Mouse (Mus musculus): Measurements from ENCODE around the gene Rnf212. TPM values are rescaled to one million over a fixed set of nuclear protein-coding genes. Genes with fewer than 3 reads are reported as not detected.

Rnf212 gene
- polyA plus RNA-seq, 1 experiment from 2014 or later = not detected

DNA sequence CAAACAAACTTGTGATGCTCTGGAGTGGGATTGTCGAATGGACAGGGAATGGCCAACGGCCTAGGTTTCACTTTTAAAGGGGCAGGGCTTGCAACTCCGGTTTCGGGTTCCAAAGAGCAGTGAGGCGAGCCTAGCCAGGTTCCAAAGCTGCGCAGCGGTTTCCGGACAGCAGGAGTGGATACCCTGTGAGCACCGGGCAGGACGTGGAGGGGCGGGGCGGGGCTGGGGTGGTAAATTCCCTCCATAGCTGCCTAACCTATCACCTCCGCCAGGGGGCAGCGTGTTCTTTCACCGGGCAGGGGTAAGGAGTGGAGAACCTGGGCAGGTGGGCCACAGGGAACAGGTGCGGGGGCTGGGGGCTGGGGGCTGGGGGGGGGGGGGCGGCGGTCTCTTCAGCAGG, 82.5 kb downstream of the Rnf212 start, which contains the start of gene Fgfrl1:
Gene Fgfrl1, plus strand, starts transcription at position 112 of the 400 bp plus-strand sequence.
- Histone ChIP-seq H3K4me2 (ENCODE audit: low read length) (peak within 1 kb of the TSS; percentile 98), H3K27me3 (replicated peaks; ENCODE audit: control insufficient read depth, insufficient read depth, low read length) (peaks cover 25% of the 10 kb centered on the region), H3K9me3 (ENCODE audit: control insufficient read depth, low read length) (no peaks in the 10 kb centered on the region), H3K27ac (ENCODE audit: low read depth, low read length) (no peak within 1 kb of the TSS), H3K9ac (ENCODE audit: low read depth, low read length) (no peak within 1 kb of the TSS; the same call in none of the 2 replicates), H3K4me1 (ENCODE audit: control insufficient read depth, insufficient read depth, low read depth, low read length) (peaks cover 18% of the 10 kb centered on the region), H3K4me3 (ENCODE audit: low read length) (peak within 1 kb of the TSS; percentile 90), H3K36me3 (ENCODE audit: control insufficient read depth, insufficient read depth, low read length) (no peaks in the 10 kb centered on the region)
- no peak for ATAC-seq
- WGBS = 4% methylated on average over 18 of the region's 18 CpGs

GRCm38 (mm10) chr5:108691152-108691551, 83.6 kb downstream of the Rnf212 start:
- H3K4me2 ChIP-seq (ENCODE audit: low read length) = no peak overlapping the region
- WGBS = 73% methylated on average over 4 of the region's 4 CpGs
- H3K36me3 ChIP-seq (ENCODE audit: control insufficient read depth, insufficient read depth, low read length) = no peaks in the 10 kb centered on the region
- H3K27ac ChIP-seq (ENCODE audit: low read depth, low read length) = no peak overlapping the region
- H3K9me3 ChIP-seq (ENCODE audit: control insufficient read depth, low read length) = no peaks in the 10 kb centered on the region
- H3K27me3 ChIP-seq (replicated peaks; ENCODE audit: control insufficient read depth, insufficient read depth, low read length) = peaks cover 25% of the 10 kb centered on the region
- no peak overlapping the region for H3K9ac ChIP-seq (ENCODE audit: low read depth, low read length)
- no peak overlapping the region for H3K4me3 ChIP-seq (ENCODE audit: low read length)
- H3K4me1 ChIP-seq (ENCODE audit: control insufficient read depth, insufficient read depth, low read depth, low read length) = peaks cover 18% of the 10 kb centered on the region
- no peak for ATAC-seq

- WGBS = 61% methylated on average over 5 of the region's 5 CpGs
- H3K9ac ChIP-seq (ENCODE audit: low read depth, low read length) = no peak overlapping the region
- peaks cover 19% of the 10 kb centered on the region for H3K27me3 ChIP-seq (replicated peaks; ENCODE audit: control insufficient read depth, insufficient read depth, low read length)
- no peak overlapping the region for H3K4me3 ChIP-seq (ENCODE audit: low read length)
- no peaks in the 10 kb centered on the region for H3K9me3 ChIP-seq (ENCODE audit: control insufficient read depth, low read length)
- peaks cover 9% of the 10 kb centered on the region; the same call in 1 of the 2 replicates for H3K4me1 ChIP-seq (ENCODE audit: control insufficient read depth, insufficient read depth, low read depth, low read length)
- H3K36me3 ChIP-seq (ENCODE audit: control insufficient read depth, insufficient read depth, low read length) = no peaks in the 10 kb centered on the region
- ATAC-seq = no peak
- no peak overlapping the region for H3K27ac ChIP-seq (ENCODE audit: low read depth, low read length)
- H3K4me2 ChIP-seq (ENCODE audit: low read length) = no peak overlapping the region
Observed at GRCm38 (mm10) chr5:108689091-108689490, 85.7 kb downstream of the Rnf212 start.

DNA sequence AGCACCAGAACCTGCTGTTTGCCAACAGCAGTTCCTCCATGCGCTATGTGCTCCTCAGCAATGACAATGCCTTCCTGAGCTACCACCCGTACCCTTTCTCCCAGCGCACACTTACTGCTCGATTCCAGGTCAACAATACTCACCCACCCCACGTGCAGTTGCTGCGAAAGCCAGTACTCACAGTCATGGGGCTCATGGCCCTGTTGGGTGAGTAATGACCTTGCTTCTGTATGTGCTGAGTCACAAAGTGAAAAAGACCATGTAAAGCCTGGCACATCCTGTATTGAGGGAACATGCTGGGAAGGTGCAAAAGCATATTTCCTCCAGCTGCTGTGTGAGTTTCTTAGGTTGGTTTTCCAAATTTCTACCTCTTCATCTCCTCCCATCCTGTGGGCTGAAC, 93.9 kb downstream of the Rnf212 start:
- Histone ChIP-seq H3K27me3 (replicated peaks; ENCODE audit: control insufficient read depth, insufficient read depth, low read length) (no peaks in the 10 kb centered on the region), H3K4me1 (ENCODE audit: control insufficient read depth, insufficient read depth, low read depth, low read length) (peaks cover 12% of the 10 kb centered on the region), H3K4me3 (ENCODE audit: low read length) (no peak overlapping the region), H3K9me3 (ENCODE audit: control insufficient read depth, low read length) (no peaks in the 10 kb centered on the region), H3K36me3 (ENCODE audit: control insufficient read depth, insufficient read depth, low read length) (no peaks in the 10 kb centered on the region), H3K27ac (ENCODE audit: low read depth, low read length) (no peak overlapping the region), H3K4me2 (ENCODE audit: low read length) (no peak overlapping the region), H3K9ac (ENCODE audit: low read depth, low read length) (no peak overlapping the region)
- no peak for ATAC-seq
- WGBS = 93% methylated on average over 6 of the region's 6 CpGs

DNA sequence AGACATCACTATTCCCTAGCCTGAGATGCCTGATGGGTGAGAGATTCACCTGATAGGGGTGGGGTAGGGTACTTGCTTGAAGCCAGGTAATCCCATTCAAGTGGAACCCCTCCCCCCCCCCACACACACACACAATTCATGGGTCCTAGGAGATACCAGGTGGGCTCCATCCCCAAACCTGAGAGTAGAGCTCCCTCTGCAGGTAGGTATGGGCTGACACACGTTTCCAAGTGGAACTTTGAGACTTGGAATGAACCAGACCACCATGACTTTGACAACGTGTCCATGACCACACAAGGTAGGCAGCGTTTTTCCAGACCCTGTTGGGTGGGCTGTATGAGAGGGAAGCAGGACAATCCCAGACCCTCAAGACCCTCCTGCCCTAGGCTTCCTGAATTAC, 94.9 kb downstream of the Rnf212 start:
- no peaks in the 10 kb centered on the region for H3K27me3 ChIP-seq (replicated peaks; ENCODE audit: control insufficient read depth, insufficient read depth, low read length)
- H3K9ac ChIP-seq (ENCODE audit: low read depth, low read length) = no peak overlapping the region
- ATAC-seq = no peak
- H3K4me3 ChIP-seq (ENCODE audit: low read length) = no peak overlapping the region
- no peaks in the 10 kb centered on the region for H3K36me3 ChIP-seq (ENCODE audit: control insufficient read depth, insufficient read depth, low read length)
- 59% methylated on average over 3 of the region's 3 CpGs for WGBS
- H3K27ac ChIP-seq (ENCODE audit: low read depth, low read length) = no peak overlapping the region
- peaks cover 12% of the 10 kb centered on the region for H3K4me1 ChIP-seq (ENCODE audit: control insufficient read depth, insufficient read depth, low read depth, low read length)
- H3K4me2 ChIP-seq (ENCODE audit: low read length) = no peak overlapping the region
- no peaks in the 10 kb centered on the region for H3K9me3 ChIP-seq (ENCODE audit: control insufficient read depth, low read length)

Other genes with a start within 250 kb of the Rnf212 start
- gene Cplx1, start 225.0 kb downstream of the Rnf212 start, polyA plus RNA-seq (2015; fragmentation: Nextera tagmentation; extraction: Ambion mirVana) = 238 and 264 TPM in 2 replicates
- gene Gak, start 145.2 kb downstream of the Rnf212 start, polyA plus RNA-seq (2015; fragmentation: Nextera tagmentation; extraction: Ambion mirVana) = 47.5 and 56.5 TPM in 2 replicates
- 28.6 and 30.9 TPM in 2 replicates for gene Tmem175, start 145.2 kb downstream of the Rnf212 start, polyA plus RNA-seq (2015; fragmentation: Nextera tagmentation; extraction: Ambion mirVana)
- gene Idua, start 114.7 kb downstream of the Rnf212 start, polyA plus RNA-seq (2015; fragmentation: Nextera tagmentation; extraction: Ambion mirVana) = 13.3 and 13.7 TPM in 2 replicates
- 26.6 and 33.4 TPM in 2 replicates for gene Dgkq, start 105.3 kb downstream of the Rnf212 start, polyA plus RNA-seq (2015; fragmentation: Nextera tagmentation; extraction: Ambion mirVana)
- gene Slc26a1, start 99.4 kb downstream of the Rnf212 start, polyA plus RNA-seq (2015; fragmentation: Nextera tagmentation; extraction: Ambion mirVana) = 3.6 and 3.9 TPM in 2 replicates
- gene Fgfrl1, start 82.6 kb downstream of the Rnf212 start, polyA plus RNA-seq (2015; fragmentation: Nextera tagmentation; extraction: Ambion mirVana) = 4.7 and 4.8 TPM in 2 replicates
- gene Tmed11, start 20.4 kb upstream of the Rnf212 start, polyA plus RNA-seq (2015; fragmentation: Nextera tagmentation; extraction: Ambion mirVana) = not detected in 2 replicates
- gene Vmn2r8, start 33.9 kb upstream of the Rnf212 start, polyA plus RNA-seq (2015; fragmentation: Nextera tagmentation; extraction: Ambion mirVana) = not detected in 2 replicates
- not detected in 2 replicates for gene Vmn2r9, start 77.6 kb upstream of the Rnf212 start, polyA plus RNA-seq (2015; fragmentation: Nextera tagmentation; extraction: Ambion mirVana)
- gene Vmn2r10, start 231.5 kb upstream of the Rnf212 start, polyA plus RNA-seq (2015; fragmentation: Nextera tagmentation; extraction: Ambion mirVana) = not detected in 2 replicates